Mouse (Mus musculus) left cerebral cortex, adult 11 months (tissue): ENCODE data around the gene Lrp3.

Experiments used
- DNase-seq: peaks from one replicate; pipeline ENCODE4 v3.0.0; 2022; ENCODE audit warnings: low spot score

The Lrp3 gene

GRCm38 (mm10) chr7:35189699-35190098, 25.6 kb downstream of the Lrp3 start:
- DNase-seq, result no peak

- DNase-seq, result no peak
Measured at GRCm38 (mm10) chr7:35185889-35186569, 29.3 kb downstream of the Lrp3 start, which contains the start of gene Slc7a10. TSS of gene Slc7a10 (plus strand) at chr7:35186385.

- DNase-seq, result no peak
Measured at GRCm38 (mm10) chr7:35184833-35185724, 30.2 kb downstream of the Lrp3 start.

- DNase-seq, result no peak
Measured at GRCm38 (mm10) chr7:35176412-35177381, 38.6 kb downstream of the Lrp3 start.

GRCm38 (mm10) chr7:35175533-35175932, 39.8 kb downstream of the Lrp3 start:
- no peak for DNase-seq

- no peak for DNase-seq
Measured at GRCm38 (mm10) chr7:35172519-35172918, 42.8 kb downstream of the Lrp3 start.

- DNase-seq, result peak; percentile 41
Measured at GRCm38 (mm10) chr7:35171867-35172382, 43.4 kb downstream of the Lrp3 start.

- DNase-seq, result peak; percentile 79
Measured at GRCm38 (mm10) chr7:35169341-35169740, 46.0 kb downstream of the Lrp3 start.

GRCm38 (mm10) chr7:35167925-35168324, 47.4 kb downstream of the Lrp3 start:
- no peak for DNase-seq

GRCm38 (mm10) chr7:35166988-35167387, 48.3 kb downstream of the Lrp3 start:
- no peak for DNase-seq

- DNase-seq, result no peak
Measured at GRCm38 (mm10) chr7:35164131-35164530, 51.2 kb downstream of the Lrp3 start.

- peak; percentile 17 for DNase-seq
Measured at GRCm38 (mm10) chr7:35163600-35163999, 51.7 kb downstream of the Lrp3 start.

- DNase-seq, result no peak
Measured at GRCm38 (mm10) chr7:35162443-35162842, 52.9 kb downstream of the Lrp3 start.

- no peak for DNase-seq
Measured at GRCm38 (mm10) chr7:35157512-35157911, 57.8 kb downstream of the Lrp3 start.

GRCm38 (mm10) chr7:35156561-35157477, 58.5 kb downstream of the Lrp3 start:
- DNase-seq, result no peak

- DNase-seq, result no peak
Measured at GRCm38 (mm10) chr7:35154449-35154848, 60.8 kb downstream of the Lrp3 start.

GRCm38 (mm10) chr7:35150860-35151259, 64.4 kb downstream of the Lrp3 start:
- DNase-seq, result no peak
